Mouse (Mus musculus): ENCODE measurements around the gene Thumpd3.

The Thumpd3 gene

DNA sequence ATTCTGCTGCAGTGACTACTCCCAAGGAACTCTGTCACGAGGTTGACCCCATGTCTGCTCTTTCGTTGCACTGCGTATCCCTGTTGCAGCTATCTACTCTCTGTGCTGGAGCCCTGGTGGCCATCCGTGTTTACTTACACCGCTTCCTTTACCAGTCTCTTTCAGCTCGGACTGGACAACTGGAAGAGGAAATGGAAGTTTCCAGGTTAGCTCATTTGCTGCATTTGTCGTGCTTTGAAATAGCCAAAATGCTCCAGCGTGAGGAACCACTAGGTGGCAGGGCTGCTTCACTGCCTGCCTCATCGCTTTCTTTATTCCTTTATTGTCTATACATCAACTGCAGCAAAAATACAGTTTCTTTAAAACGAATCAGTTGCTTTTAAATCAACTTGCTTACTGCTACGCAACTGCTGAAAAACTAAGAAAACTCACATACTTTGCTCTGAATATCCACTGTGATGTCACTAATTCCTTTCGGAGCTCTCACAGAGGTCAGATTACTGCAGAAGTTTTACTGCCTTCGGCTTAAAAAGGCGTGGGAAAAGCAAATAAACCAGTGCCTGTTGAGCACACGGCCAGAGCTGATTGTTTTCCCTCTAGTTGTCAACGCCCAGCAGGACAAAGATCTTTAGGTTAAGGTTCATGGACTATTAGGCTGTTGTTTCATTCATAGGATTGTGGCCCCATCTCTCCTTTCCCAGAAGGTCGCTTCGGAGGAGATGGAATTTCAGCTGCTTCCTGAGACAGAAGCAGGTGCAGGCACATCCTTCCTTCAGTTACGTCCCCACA lies 7.9 kb upstream of the Thumpd3 start:
- DNase-seq: peak; percentile 76

DNA sequence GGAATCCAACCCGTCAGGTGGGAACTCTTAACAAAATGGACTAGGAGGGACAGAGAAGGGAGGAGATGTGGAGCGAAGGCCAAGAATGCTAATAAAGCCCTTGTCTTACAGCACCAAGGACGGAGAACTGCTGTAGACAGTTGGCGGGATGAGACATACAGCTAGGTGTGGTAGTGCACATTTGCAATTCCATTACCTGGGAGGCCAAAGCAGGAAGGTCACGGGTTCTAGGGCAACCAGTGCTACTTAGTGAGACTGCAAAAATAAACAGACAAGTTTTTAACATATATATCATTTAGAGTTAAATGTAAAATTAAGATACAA lies 7.3 kb upstream of the Thumpd3 start:
- DNase-seq: no peak

DNA sequence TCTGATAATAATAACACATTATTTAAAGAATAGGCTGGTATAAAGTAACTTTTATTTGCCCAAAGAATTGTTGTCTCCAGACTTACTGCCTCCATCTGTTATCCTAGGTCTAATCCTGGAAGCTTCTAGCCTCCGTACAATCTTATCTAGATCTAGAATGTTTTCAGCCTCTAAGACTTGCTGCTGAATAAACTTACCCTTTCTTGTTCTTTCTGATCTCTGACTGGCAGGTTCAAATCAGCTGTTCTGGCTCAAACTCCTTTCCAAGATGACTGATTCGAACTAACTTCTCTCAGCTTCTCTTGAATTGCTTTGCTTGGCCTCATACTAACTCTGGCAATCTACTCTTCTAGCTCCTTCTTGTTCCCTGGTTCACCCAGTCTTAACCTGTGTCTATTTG lies 5.7 kb upstream of the Thumpd3 start:
- DNase-seq: no peak

DNA sequence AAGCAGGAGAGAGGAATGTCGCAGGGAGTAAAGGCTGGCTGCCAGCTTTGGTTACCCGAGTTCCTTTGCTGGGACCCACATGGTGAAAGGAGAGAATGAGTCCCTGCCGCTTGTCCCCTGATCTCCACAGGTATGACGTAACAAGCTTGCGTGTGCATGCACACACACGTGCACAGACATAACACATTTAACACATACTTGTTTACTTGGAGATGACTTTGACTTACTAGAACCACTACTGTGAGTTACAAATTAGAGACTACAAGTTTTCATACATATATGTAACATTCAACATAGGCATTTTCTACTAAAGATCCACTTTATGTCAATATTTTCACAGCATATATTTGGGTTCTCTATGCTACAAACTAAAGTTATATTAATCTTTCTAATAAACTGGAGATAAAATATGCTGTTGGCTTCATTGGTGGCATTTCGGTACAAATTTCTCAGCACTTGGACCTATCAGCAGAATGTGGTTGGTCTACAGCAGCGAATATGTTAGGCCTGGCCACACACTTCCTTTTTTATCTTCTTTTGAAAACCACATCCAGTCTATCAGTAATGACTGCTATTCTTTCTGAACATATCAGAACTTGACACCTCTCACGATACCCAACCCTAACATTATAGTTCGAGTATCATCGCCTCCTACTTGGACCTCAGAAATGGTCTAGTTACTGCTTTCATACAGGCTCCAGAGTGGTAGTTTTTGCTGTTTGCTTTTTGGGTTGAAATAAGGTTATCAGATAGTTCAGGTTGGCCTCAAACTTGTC lies 4.6 kb upstream of the Thumpd3 start:
- no peak for DNase-seq

DNA sequence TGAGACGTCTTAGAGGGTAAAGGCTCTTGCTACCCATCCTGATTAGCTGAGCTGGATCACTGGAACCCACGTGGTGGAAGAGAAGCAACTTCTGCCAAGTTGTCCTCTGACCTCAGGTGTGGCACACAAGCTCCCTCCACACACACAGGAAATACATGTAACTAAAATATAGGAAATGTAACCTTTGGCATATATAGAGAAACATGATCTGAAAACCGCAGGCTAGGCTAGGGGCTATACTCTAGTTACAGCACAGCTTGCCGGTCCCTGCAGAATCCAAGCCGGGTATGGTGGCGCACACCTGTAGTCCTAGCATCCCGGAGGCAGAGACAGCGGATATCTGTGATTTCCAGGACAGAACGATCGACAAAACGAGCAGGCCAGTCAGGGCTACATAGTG lies 450 bp upstream of the Thumpd3 start:
- DNase-seq: no peak

DNA sequence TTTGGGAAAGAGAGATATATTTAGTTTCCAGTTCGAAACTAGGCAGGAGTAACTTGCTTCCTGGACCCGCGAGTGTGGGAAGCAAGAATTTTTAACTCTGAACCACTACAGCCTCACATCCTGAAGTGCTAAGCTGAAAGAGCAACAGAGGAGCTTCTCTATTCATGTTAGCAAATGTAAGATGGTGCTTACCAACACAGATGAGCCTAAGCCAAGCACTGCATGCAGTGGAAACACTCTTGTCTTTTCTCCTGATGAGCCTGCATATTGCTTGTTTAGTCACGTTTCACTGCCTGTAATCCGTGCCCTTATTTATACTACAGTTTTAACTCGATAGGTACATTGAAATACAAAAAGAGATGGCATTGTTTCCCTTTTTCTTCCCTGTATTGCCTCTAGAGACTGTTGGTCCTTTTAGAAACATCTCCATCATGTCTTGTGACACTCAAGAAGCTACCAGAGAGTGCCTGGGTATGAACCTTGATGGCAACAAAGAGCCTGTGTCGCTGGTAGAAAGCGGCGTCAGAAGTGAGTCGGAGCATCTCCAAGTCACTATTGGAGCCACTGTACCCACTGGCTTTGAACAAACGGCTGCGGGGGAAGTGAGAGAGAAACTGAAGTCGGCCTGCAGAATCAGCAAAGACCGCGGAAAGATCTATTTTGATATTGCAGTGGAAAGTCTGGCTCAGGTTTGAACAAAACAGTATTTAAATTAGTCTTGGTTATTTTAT lies 1.2 kb downstream of the Thumpd3 start:
- no peak for DNase-seq

DNA sequence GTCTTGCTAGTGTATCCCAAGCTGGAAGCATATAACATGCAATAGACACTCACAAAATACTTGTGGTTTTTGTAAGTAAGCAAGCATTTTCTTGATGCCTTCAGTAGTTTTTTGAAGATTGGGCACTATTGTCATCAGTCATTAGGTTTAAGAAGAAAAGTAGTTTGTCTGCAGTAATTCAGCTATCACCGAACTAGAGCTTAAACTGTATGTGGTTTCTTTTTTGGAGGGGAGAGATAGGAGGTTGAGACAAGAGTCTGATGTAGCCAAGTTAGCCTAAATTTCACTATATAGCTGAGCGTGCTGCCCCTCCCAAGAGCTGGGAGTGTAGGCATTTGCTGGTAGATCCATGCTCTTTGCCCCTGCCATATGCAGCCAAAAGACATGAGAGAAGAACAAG lies 2.3 kb downstream of the Thumpd3 start:
- no peak for DNase-seq

DNA sequence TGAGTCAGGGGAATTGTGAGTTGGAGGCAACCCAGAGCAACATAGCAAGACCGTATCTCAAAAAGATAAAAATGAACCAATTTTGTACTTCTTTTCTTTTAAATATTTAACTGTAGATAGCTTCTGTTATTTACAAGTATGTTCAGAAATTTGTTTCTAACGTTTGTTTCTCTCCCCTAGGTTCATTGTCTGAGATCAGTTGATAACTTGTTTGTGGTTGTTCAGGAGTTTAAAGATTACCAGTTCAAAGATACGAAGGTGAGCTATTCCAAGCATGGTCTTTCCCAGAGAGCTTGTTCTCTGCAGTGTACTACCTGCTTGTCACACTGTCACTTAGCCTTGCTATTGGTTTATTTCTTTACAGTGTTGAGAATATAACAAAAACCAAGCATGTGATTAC lies 3.1 kb downstream of the Thumpd3 start:
- DNase-seq: no peak

DNA sequence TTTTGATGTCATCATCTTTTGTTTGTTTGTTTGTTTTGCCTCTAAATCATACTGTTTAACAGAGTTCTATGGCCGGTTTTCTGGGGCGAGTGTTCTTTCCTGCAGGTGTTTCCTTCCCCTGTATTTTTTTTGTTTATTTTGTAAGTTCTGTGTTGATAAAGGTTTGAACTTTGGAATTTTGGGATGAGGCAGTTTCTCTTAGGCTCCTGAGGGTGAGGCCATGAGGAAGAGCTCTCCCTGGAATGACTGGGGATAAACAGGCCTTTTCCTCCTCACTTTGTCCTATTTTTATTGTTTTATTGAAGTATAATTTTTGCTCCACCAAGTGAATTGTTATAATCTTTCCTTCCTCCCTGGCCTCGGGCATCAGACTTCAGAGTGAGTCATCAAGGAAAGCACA lies 6.9 kb downstream of the Thumpd3 start:
- no peak for DNase-seq

DNA sequence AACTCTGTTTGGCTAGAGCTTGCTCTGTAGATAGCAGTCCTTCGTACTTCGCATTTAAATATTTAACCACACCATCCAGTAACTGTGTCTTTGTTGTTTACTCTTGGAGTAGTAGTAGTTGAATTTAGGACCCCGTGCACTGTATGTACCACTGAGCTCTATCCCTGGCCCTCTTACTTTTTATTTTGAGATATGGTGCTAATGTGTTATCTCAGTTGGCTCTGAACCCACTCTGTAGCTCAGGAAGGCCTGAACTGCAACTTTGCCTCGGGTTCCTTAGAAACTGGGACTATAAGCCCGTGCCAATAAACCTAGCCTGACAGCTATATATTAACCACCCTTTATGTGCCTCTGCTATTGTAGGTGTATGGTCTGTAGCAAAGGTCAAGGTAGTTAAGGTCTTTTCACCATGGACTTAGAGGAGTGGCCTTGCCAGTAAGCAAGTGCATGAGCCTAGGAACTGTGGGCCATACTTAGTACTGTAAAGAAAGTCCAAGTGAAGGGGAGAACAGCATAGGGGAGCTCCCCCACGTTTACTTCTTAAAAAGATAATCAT lies 8.6 kb downstream of the Thumpd3 start:
- DNase-seq: no peak

DNA sequence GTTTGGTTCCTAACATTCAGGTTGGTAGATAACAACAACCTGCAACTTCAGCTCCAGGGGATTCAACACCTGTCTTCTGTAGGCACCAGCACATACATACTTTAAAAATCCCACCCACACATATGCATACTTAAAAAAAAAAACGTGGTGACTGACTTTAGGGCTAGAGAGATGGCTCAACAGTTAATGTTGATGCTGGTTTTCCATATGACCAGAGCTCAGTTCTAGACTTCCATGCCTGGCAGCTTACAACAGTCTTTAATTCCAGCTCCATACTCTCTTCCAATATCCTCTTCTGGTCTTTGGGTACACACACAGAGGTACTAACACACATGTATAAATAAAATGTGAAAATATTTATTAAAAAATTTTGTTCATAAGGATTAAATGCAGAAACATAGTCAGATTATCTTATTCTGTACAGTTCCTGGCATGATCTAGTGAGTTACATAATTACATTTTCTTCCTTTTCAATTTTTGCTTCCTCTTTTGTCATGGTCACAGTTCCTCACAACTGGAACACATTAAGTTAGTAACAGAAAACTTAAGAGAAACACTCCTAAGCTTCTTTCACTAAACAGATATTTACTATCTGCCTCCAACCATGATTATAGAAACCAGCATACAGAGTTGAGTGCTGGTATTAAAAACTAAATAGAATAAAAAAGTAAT lies 15.0 kb downstream of the Thumpd3 start:
- no peak for DNase-seq

DNA sequence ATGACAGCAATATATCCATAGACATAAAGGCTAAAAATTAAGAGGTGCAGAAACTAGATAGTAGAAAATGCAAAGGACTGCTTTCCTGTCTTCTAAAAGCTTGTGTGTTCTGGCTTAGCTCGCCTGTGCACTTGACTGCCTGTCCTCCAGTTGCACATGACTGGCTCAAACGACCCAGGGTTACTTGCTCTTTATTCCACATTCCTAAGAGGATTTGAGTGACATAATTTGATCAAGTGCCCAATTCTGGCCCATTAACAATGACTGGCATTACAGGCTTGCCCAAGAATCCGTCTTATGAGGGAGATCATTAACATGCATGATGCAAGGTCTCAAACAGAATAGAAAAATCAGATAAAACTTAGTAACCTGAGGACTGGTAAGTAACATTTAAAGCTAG lies 16.2 kb downstream of the Thumpd3 start:
- no peak for DNase-seq

DNA sequence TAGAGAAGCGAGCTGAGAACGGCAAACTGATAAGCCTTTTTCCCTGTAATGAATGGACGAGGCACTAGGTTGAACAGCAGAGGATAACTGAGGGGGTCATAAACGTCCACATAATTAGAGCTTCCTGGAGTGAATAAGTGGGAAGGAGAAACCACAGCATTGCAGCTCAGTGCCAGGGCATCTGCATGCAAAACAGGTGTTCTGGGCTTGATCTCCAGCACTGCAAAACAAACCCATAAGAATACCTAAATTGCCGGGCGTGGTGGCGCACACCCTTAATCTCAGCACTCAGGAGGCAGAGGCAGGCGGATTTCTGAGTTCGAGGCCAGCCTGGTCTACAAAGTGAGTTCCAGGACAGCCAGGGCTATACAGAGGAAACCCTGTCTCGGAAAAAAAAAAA lies 17.3 kb downstream of the Thumpd3 start:
- no peak for DNase-seq

DNA sequence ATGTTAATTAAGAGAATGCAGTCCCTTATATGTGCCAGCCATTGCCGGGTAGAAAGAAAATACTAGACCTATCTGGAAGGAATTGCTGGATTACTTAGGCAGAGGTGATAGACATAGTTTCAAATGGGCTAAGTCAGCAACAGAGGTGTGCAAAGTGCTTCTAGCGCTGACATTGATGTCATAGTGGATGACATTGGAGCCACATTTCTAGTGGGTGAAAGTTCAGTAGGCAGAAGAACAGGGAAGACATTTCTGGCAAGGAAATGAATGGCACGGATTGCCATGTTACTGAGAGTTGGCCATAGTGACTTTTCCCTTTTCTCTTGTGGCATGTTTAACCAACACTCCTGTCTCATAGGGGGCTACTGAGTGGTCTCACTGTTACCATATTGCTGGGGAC lies 19.2 kb downstream of the Thumpd3 start:
- DNase-seq: no peak

DNA sequence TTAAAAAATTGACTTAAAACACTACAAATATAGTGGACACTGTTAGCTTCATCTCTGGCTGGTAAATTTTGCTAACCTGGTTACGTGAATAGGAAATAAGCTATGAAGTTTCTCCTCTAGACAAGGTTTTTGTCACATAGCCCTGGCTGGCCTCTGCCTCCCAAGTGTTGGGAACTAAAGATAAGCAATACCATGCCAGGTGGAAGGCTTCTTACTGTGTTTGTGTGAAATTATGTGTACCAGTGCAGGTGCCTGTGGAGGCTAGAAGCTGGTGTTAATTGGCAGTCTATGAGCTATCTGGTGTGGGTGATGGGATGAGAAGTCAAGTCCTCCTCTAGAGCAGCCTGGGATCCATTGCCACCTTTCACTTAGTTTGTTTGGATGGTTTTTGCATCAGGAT lies 23.1 kb downstream of the Thumpd3 start:
- DNase-seq: no peak

DNA sequence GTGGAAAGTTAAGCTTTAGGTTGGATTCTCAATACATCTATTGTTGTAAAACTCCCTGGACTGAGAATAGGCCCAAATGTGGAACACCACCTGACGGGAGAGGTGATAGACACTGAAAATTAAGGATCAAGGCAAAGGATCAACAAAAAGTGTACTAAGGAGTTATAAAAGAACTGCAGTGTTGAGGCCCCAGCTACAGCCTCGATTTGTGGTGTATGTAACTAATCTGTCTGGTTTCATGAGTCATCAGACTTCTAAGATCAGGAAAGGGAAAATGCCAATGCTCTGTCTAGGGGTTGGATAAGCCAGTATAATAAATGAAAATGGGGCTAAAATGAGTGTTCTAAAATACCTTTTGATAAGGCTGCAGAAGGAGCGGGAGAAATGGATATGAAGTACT lies 29.2 kb downstream of the Thumpd3 start:
- DNase-seq: no peak

DNA sequence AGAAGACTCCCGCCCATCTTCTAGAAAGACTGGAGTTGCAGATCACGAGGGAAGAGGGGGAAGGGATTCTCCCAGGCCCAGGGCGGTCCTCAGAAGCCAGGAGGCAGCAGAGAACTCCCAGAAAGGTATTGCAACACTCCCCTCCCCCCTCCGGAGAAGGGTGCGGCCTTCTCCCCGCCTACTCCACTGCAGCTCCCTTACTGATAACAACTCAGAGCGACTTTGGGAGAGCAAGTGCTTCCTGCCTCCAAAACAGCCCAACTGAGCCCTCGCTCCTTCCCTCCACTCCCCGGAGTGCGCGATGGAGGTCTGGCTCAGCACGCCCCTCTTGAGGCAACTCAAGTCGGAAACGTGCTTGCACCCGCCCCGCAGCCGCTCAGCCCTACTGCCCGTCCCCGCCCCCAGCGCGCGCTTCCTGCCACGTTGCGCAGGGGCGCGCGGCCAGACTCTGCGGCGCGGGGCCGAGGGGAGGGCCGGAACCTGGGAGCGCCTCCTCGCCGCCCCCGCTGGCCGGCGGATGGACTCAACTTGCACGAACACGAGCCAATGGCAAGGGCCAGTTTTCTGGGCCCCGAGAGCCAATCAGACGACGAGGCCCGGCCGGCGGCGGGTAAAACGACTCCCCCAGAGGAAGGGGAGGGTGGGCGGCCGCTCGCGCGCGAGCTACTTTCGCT lies 30.1 kb downstream of the Thumpd3 start:
- DNase-seq: peak; percentile 89

DNA sequence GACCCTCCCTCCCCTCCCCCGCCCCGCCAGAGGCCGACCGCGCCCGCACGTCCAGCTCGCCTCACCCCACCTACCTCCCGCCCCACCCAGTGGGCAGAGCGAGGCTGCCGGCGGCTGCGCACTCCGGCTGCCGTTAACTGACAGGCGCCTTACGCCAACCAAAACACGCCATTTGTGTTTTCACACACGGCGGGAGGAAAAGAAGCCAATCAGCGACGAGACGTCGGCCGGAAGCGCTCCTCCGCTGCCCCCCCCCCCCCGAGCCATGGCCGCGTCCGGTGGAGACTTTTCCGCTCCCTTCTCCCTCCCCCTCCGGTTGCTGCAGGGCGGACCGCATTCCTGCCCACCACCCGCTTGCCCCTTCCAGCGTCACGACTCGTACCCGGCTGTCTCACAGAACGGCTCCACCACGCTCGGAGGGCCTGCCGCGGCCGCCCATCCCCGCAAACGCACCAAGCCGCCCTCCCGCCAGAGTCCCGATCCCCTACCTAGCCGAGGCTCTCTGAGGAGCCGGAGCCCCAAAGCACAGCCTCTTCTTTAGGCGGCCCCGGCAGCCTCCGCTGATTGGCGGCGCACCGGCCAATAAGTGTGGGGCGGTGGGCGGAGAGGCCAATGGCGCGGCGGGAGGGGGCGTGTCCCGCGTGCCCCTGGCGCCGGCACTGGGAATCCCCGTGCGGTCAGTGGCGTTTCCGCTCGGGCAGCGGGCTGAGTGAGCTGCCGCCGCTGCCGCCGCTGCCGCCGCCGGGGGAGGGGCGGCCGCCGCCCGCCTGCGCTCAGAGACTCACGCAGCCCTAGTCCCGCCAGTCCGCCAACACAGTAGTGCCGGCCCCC lies 30.9 kb downstream of the Thumpd3 start, which contains the start of gene Setd5:
Setd5 (plus strand) TSS at position 680 of the 831 bp plus-strand sequence.
- DNase-seq: peak; percentile 98

DNA sequence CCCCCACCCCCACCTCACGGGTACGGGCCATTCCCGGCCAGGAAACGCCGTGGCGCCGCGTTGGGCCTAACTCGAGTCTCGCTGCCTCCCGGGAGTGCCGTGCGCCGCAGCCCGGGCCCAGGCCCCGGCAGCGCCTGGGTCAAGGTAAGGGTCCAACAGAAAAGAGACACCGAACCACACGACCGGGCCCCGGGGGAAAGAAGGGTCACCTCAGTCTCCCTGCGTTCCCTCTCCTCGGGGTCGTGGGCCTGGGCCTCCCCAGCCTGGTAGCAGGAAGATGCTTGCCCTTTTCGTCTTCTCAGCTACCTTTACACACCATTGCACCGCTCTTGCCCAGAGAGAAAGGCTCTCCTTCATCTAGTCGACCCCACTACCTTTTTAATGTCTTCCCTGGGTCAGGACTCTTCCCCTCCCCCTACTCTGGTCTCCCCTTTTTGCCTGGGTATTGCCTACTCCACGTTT lies 31.6 kb downstream of the Thumpd3 start:
- no peak for DNase-seq

DNA sequence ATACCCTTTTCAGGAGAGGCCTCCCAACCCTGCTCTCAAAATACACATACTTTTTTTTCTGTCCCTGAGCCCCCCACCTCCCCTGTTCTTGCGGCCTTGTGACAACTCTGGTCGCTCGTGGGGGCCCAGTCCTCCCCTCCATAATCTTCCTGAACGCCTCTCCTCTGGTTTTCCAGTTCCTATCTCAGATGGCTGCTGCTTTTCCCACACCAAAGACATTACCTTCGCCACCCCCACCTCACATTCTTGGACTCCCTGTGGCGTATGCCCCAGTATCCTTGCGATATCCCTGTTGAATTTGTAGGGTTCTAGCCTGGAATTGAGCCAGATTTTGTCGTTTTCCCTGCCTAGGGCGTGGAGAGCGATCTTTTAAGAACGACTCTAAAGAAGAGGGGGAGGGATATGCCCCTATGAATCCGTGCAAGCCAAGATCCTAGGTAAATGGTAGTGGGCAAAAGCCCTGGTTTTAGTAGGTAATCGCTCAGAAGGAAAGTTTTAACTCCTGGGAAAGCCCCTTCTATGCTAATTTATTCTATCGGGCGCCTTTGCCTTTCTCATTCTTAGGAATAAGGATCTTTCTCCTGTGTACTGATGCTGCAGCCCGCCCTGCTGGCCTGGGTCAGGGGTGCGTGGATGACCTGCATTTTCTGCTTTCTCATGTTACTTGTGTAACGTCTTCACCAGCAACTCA lies 32.2 kb downstream of the Thumpd3 start:
- peak; percentile 18 for DNase-seq

DNA sequence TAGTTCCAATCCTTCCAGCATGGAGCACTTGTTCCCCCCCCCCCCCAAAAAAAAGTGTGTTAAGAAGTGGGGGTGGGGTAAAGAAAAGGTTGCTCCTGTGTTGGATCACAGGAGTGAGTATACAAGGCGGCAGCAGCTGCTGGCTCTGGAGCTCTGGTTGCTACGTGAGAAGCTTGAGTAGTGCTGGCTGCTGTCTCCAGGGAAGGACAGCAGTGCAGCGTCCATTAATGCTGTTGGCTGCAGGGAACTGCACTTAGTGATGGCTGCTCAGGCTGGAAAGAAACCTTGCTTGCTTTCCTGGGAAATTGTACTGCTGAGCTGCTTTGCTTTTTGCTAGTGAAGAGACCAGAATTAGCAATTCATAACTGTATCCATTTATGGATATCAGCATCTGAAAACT lies 33.5 kb downstream of the Thumpd3 start:
- DNase-seq: no peak

Measured in thymus, postnatal 25 days (tissue).